Mouse (Mus musculus) limb, embryonic 13.5 days (tissue): ENCODE data around the gene Olfr9. TPM values are rescaled to one million over a fixed set of nuclear protein-coding genes. Genes with fewer than 3 reads are reported as not detected.
"Not testable (repeated sequence)": the region's sequence is repeated elsewhere in the genome, so short reads cannot be mapped to it uniquely, and the experiment has no call there.

Experiments
- ATAC-seq: fragments of 200-750 bp; cut with Nextera tagmentation; 2 replicates; pipeline ENCODE4 v1.8.0; 2017; ENCODE audit warnings: low read depth, moderate number of reproducible peaks, moderate TSS enrichment; ENCODE audit not compliant: low FRiP score
- H3K27ac ChIP-seq: fragments of 300-500 bp; sonication (generic); 2 replicates; pipeline ENCODE4 v1.5.1; 2015; ENCODE audit warnings: inconsistent platforms, mild to moderate bottlenecking, moderate library complexity
- H3K27me3 ChIP-seq: fragments of 300-500 bp; sonication (generic); 2 replicates; pipeline ENCODE4 v1.6.1; 2015; ENCODE audit warnings: mild to moderate bottlenecking, inconsistent platforms
- H3K36me3 ChIP-seq: fragments of 300-500 bp; sonication (generic); 2 replicates; pipeline ENCODE4 v1.6.1; 2015; ENCODE audit warnings: inconsistent platforms, mild to moderate bottlenecking, moderate library complexity
- H3K4me1 ChIP-seq: fragments of 300-500 bp; sonication (generic); 2 replicates; pipeline ENCODE4 v1.6.1; 2015; ENCODE audit warnings: inconsistent platforms
- H3K4me2 ChIP-seq: fragments of 300-500 bp; sonication (generic); replicated peaks from 2 replicates; pipeline ENCODE4 v1.6.1; 2015; ENCODE audit warnings: inconsistent platforms, mild to moderate bottlenecking, moderate library complexity
- H3K4me3 ChIP-seq: fragments of 300-500 bp; sonication (generic); 2 replicates; pipeline ENCODE4 v1.5.1; 2015; ENCODE audit warnings: moderate library complexity, mild to moderate bottlenecking, inconsistent platforms
- H3K9ac ChIP-seq: fragments of 300-500 bp; sonication (generic); 2 replicates; pipeline ENCODE4 v1.6.1; 2015; ENCODE audit warnings: mild to moderate bottlenecking, inconsistent platforms
- H3K9me3 ChIP-seq: fragments of 300-500 bp; sonication (generic); 2 replicates; pipeline ENCODE4 v1.6.1; 2016; ENCODE audit warnings: inconsistent platforms
- WGBS: fragments of 180-500 bp; shearing (Covaris S2); methylation state at CpG from one replicate; pipeline ENCODE4 v1.1.7; 2015; 5-methylcytosine and 5-hydroxymethylcytosine counted together
- polyA plus RNA-seq: library from polyadenylated mRNA; unstranded; fragments of >200 nt; fragmentation: Nextera tagmentation; extraction: Ambion mirVana; gene quantifications from 2 replicates; pipeline ENCODE4 v1.2.1, GENCODE M21; 2015

Gene Olfr9
- polyA plus RNA-seq = not detected in 2 replicates

DNA sequence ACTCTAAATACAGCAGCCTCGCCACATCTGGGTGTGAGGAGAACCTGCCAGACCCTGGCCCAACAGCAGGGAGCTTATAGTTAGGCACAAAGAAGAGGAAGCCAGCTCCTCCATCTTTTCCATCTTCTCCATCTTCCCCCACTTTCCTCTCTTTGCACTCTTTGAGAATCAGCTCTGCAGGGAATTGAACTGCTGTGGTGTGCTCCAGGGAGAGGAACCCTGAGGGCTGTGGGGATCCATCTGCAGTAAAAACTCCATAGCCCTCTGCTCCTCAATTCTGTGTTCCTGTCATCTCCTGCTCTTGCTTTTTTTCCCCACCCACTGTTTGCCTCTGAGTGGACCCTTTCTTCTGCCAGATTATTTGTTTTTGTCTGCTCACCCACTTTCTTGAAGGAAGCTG, at the start of gene Olfr9:
Gene Olfr9 (plus strand): TSS at position 301 of the 400 bp plus-strand sequence.
- ATAC-seq, H3K9me3 ChIP-seq, H3K4me2 ChIP-seq, H3K27ac ChIP-seq, H3K9ac ChIP-seq, H3K36me3 ChIP-seq, H3K4me1 ChIP-seq, H3K27me3 ChIP-seq, H3K4me3 ChIP-seq: not testable (repeated sequence)
- WGBS = 32% methylated on average over 1 of the region's 1 CpGs

DNA sequence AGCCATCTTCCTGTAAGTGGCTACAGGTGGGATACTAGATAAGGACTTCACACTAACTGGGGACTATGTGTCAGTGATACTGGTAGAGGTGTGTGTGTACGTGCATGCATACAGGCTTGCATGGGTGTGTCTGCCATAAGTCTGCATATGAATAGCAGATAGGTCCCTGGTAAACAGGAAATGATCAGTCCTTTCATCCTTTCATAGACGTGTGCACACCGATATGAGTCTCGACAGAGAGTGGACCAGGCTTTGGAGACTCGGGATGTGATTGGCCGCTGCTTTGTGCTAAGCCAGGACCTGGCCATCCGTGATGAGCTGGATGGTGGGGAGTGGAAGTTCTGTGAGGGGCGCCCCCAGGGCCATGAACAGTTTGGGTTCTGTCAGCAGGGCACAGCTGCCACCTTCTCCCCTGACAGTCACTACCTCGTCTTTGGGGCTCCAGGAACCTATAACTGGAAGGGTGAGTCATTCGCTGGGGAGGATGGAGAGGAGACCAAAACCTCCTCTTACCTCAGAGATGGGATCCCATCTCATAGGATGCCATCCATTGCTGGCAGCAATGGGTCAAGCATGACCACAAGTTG, 48.7 kb upstream of the Olfr9 start:
- H3K9ac ChIP-seq = no peak overlapping the region
- no peak for ATAC-seq
- no peaks in the 10 kb centered on the region for H3K9me3 ChIP-seq
- no peak overlapping the region for H3K4me2 ChIP-seq
- no peaks in the 10 kb centered on the region for H3K36me3 ChIP-seq
- no peak overlapping the region for H3K27ac ChIP-seq
- WGBS = 81% methylated on average over 10 of the region's 10 CpGs
- peaks cover 15% of the 10 kb centered on the region for H3K27me3 ChIP-seq
- H3K4me3 ChIP-seq = no peak overlapping the region
- H3K4me1 ChIP-seq = no peaks in the 10 kb centered on the region

DNA sequence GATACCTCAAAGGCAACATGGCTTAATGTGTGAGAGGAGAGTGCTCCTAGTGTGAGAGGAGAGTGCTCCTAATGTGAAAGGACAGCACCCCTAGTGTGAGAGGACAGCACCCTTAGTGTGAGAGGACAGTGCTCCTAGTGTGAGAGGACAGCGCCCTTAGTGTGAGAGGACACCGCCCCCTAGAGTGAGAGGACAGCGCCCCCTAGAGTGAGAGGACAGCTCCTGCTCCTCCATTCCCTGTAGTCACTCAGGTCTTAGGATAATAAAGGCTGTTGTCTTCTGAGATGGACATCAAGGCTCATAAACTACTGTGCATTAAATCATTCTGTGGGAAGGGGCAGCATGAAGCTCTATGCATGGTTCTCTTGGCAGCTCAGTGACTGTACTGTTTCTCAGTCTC, 43.6 kb upstream of the Olfr9 start:
- 23% methylated on average over 3 of the region's 3 CpGs for WGBS
- no peak overlapping the region for H3K4me3 ChIP-seq
- no peaks in the 10 kb centered on the region for H3K36me3 ChIP-seq
- H3K27ac ChIP-seq = no peak overlapping the region
- H3K4me2 ChIP-seq = no peak overlapping the region
- H3K27me3 ChIP-seq = no peaks in the 10 kb centered on the region
- no peak for ATAC-seq
- H3K9ac ChIP-seq = no peak overlapping the region
- H3K9me3 ChIP-seq = no peaks in the 10 kb centered on the region
- H3K4me1 ChIP-seq = no peaks in the 10 kb centered on the region

DNA sequence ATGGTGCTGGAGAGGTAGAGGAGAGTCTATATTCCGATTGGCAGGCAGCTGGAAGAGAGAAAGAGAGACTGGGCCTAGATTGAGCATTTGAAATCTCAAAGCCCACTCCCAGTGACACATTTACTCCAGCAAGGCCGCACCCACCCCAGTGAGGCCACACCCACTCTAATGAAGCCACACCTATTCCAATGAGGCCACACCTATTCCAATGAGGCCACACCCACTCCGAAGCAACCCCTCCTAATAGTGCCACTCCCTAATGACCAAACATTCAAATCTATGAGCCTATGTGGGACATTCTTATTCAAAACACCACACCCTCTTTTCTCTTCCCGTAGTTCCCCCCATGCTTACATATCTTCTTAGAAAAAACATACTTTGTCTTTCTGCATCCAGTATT, 41.7 kb upstream of the Olfr9 start:
- Histone ChIP-seq H3K36me3 (no peaks in the 10 kb centered on the region), H3K9me3 (no peaks in the 10 kb centered on the region), H3K4me1 (no peaks in the 10 kb centered on the region), H3K4me2 (no peak overlapping the region), H3K27ac (no peak overlapping the region), H3K4me3 (no peak overlapping the region), H3K27me3 (no peaks in the 10 kb centered on the region), H3K9ac (no peak overlapping the region)
- 90% methylated on average over 4 of the region's 4 CpGs for WGBS
- ATAC-seq = no peak

DNA sequence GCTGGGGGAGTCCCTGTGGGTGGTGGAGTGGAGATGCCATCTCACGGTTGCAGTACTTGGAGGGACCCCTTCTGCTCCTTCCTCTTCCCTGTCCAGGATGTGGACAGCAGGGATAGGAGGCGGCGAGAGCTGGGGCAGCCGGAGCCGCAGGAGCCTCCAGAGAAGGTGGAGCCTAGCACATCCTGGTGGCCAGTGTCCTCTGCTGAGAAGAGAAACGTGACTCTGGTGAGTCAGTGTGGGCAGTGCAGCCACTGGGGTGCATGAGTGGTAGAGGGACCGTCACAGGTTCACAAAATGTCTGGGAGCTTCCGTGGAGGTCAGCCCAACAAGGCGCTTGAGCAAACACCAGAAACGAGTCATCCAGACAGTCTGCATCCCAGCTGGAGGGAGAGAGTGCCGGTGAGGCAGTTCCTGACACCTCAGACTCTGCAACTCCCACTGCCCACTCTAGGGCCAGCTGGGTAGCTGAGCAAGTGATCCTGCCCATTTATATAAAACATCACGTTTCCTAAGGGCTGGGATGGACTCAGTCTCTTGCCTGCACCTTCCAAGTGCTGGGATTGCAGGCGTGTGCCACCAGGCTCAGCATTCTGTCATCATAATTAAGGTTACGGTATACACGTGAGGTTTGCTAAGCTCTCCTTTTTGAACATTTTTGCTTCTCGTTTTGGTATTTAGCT, 38.9 kb upstream of the Olfr9 start:
- H3K27me3 ChIP-seq = no peaks in the 10 kb centered on the region
- H3K4me2 ChIP-seq = no peak overlapping the region
- ATAC-seq = no peak
- no peak overlapping the region for H3K27ac ChIP-seq
- H3K4me1 ChIP-seq = no peaks in the 10 kb centered on the region
- no peak overlapping the region for H3K4me3 ChIP-seq
- 66% methylated on average over 16 of the region's 16 CpGs for WGBS
- no peak overlapping the region for H3K9ac ChIP-seq
- no peaks in the 10 kb centered on the region for H3K9me3 ChIP-seq
- no peaks in the 10 kb centered on the region for H3K36me3 ChIP-seq

DNA sequence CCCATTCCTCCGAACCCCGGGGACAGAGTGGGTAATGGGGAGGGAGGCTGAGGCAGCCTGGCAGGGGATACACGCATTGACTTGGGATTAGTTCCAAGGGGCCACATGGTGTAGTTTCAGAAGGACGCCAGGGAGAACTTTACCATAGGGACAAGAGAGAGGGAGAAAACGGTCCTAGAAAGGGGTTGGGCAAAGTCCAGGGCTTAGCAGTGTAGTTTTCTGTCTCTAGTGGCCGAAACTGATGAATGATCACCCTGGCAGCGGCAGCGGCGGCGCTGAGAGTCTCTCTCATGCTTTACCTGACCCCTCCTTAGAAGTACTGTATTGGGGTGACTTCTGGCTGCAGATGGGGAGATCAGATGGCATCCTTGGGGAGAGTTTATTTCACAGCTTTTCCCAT, 30.9 kb upstream of the Olfr9 start:
- Histone ChIP-seq H3K36me3 (no peaks in the 10 kb centered on the region), H3K27me3 (peaks cover 6% of the 10 kb centered on the region; the same call in 1 of the 2 replicates), H3K4me2 (no peak overlapping the region), H3K9me3 (no peaks in the 10 kb centered on the region), H3K4me3 (no peak overlapping the region), H3K4me1 (no peaks in the 10 kb centered on the region; the same call in 1 of the 2 replicates), H3K9ac (no peak overlapping the region), H3K27ac (no peak overlapping the region)
- WGBS = 78% methylated on average over 10 of the region's 10 CpGs
- ATAC-seq = no peak

DNA sequence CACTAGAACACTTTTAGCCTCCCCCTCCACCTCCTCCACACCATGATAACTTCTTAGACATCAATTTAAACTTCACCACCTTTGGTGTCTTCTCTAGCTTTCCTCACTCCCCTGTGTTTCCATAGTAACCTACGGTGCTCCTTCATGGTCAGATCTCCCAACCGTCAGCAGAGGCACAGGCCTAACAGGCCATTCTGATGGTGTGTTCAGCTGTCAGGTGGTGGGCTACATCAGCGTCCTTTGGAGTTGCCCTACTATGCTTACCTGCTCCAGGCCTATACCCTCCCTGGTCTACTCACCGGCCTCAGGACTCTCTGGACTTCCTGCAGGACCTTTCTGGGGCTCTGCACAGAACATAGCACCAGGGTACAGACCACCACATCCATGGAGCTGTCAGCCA, 29.1 kb upstream of the Olfr9 start:
- Histone ChIP-seq H3K4me3 (no peak overlapping the region), H3K4me1 (no peaks in the 10 kb centered on the region; the same call in 1 of the 2 replicates), H3K27ac (no peak overlapping the region), H3K9me3 (no peaks in the 10 kb centered on the region), H3K9ac (no peak overlapping the region), H3K27me3 (peaks cover 6% of the 10 kb centered on the region; the same call in 1 of the 2 replicates), H3K36me3 (no peaks in the 10 kb centered on the region), H3K4me2 (no peak overlapping the region)
- 75% methylated on average over 4 of the region's 4 CpGs for WGBS
- no peak for ATAC-seq

DNA sequence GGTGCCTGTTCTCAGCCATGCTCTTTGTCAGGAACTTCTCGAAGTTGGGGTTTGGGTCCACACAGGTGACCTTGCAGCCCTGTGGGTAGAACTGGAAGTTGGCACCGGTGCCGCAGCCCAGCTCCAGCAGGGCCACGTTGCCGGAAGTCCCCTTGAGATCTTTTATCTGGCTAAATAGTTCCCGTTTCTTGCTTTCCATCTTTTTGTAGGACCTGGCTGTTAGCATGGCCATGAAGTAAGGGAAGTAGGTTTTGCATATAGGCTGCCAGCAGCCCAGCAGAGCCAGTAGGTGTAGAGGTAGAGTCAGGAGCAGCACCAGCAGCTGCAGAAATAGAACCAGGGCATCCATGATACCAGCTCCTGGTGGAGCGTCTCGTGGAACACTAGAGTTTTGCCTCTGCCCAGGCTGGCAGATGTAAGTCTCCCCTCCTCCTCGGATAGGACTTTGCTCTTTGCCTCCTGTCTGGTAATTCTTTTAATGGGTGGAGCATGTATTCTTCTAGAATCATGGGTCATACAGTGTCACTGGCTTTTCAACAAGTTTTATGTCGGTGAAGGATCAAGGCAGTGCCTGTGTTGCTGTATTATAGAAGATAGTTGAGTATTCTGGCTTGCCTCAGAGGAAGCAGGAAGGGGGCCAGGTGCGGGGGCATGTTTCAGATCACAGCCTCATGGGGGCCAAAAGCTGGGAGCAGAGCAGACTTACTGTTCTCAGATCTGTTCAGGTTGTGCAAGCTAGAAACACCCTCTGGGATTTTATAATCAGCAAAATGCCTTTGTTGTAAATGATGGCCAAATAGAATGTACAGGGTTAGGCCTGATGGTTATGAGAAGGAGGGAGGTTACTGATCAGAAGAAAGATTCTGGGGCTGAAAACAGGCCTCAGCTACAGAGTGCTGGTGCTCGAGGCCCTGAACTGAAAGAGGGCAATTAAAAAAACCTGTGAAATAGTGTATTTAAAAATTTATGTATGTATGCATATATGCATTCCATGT, 28.3 kb upstream of the Olfr9 start, which contains the start of gene Mettl7b:
Gene Mettl7b (minus strand): TSS at position 399 of the 995 bp plus-strand sequence.
- no peaks in the 10 kb centered on the region for H3K36me3 ChIP-seq
- no peak within 1 kb of the TSS for H3K4me3 ChIP-seq
- H3K4me1 ChIP-seq = no peaks in the 10 kb centered on the region; the same call in 1 of the 2 replicates
- ATAC-seq = no peak
- H3K9ac ChIP-seq = no peak within 1 kb of the TSS
- H3K27ac ChIP-seq = no peak within 1 kb of the TSS
- H3K9me3 ChIP-seq = no peaks in the 10 kb centered on the region
- no peak within 1 kb of the TSS for H3K4me2 ChIP-seq
- H3K27me3 ChIP-seq = peaks cover 6% of the 10 kb centered on the region; the same call in 1 of the 2 replicates
- 78% methylated on average over 12 of the region's 12 CpGs for WGBS

DNA sequence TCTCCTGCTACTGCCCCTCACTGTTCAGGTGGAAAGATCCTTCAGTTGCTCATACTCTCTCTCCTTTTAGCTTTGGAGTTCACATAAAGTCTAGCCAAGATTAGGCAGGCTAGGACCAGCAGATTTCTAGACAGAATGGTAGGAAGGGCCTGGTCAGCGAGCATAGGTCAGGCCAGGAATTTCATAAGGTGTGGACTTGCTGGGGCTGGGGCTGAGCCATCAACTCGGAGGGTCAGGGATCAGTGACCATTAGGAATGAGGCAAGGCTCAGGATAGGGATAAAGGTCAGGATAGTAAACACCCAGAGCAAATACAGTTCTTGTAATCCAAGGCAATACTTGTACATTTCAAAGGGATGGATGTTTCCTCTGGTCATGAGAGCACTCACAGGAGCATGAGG, 24.3 kb upstream of the Olfr9 start:
- Histone ChIP-seq H3K27ac (no peak overlapping the region), H3K9me3 (no peaks in the 10 kb centered on the region), H3K4me2 (no peak overlapping the region), H3K27me3 (no peaks in the 10 kb centered on the region), H3K4me3 (no peak overlapping the region), H3K36me3 (no peaks in the 10 kb centered on the region), H3K4me1 (no peaks in the 10 kb centered on the region; the same call in 1 of the 2 replicates), H3K9ac (no peak overlapping the region)
- 65% methylated on average over 2 of the region's 2 CpGs for WGBS
- no peak for ATAC-seq

DNA sequence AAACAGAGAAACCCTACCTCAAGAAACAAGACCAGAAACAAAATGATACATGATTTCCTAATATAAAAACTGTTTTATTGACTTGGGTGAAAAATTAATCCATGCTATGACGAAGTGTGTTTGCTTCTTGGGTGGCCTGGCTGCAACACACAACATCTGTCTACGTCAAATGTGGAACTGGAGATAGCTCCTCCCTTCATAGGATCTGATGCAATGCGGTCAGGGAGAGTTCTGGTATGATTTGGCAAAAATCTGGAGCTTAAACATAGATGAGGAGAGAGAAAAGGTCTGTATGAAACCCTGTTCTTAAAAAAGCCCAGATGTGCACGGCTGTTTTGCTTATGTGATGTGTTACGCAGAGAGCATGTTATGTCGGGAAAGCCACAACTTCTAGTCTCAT, 23.4 kb upstream of the Olfr9 start:
- H3K27ac ChIP-seq = no peak overlapping the region
- no peak for ATAC-seq
- H3K4me1 ChIP-seq = no peaks in the 10 kb centered on the region; the same call in 1 of the 2 replicates
- H3K4me3 ChIP-seq = no peak overlapping the region
- WGBS = 87% methylated on average over 6 of the region's 6 CpGs
- H3K36me3 ChIP-seq = no peaks in the 10 kb centered on the region
- no peaks in the 10 kb centered on the region for H3K9me3 ChIP-seq
- no peaks in the 10 kb centered on the region for H3K27me3 ChIP-seq
- H3K4me2 ChIP-seq = no peak overlapping the region
- H3K9ac ChIP-seq = no peak overlapping the region

DNA sequence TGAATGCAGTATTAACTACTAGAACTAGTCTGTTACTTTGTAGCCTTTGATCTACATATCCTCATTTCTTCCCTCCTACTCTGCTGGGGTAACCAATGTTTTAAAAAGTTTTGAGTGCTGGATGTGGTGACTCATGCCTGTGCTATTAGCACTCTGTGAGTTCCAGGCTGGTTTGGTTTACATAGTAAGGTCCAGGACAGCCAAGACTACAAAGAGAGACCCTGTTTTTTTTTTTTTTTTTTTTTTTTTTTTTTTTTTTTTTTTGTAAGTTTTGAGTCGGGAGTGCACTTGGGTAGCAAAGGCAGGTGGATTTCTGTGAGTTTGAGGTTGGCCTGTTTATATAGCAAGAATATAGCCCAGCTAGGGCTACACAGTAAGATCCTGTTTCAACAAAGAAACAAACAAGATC, 20.9 kb upstream of the Olfr9 start:
- no peaks in the 10 kb centered on the region for H3K4me1 ChIP-seq
- no peak overlapping the region for H3K27ac ChIP-seq
- WGBS = 9% methylated on average over 1 of the region's 1 CpGs
- no peaks in the 10 kb centered on the region for H3K36me3 ChIP-seq
- no peak overlapping the region for H3K4me3 ChIP-seq
- no peaks in the 10 kb centered on the region for H3K27me3 ChIP-seq
- no peak overlapping the region for H3K9ac ChIP-seq
- no peaks in the 10 kb centered on the region for H3K9me3 ChIP-seq
- no peak for ATAC-seq
- no peak overlapping the region for H3K4me2 ChIP-seq

DNA sequence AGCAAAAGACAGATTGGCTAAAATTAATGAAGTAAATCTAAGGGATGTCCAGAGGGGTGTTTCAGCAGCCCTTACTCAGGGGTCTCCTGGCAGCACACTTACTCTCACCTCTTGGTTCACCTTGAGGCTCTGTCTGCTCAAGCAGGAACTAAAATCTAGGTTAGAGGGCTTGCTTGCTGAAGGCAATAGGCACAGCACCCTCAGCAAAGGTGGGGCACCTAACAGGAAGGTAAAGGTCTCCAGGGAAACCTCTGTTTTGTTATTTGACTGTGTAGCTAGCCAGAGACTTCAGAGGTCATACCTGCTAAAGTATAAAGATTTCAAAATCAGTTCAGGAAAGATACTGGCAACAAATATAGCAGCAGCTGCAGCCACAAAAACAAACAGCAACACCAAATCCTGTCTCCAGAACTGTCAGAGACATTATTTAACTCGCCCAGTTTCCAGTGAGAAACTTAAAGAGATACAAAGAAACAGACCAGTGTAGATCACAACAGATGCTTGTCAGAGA, 18.4 kb upstream of the Olfr9 start:
- ATAC-seq = no peak
- H3K27ac ChIP-seq = no peak overlapping the region
- 57% methylated on average over 1 of the region's 1 CpGs for WGBS

More for the DNA sequence above, 18.4 kb upstream of the Olfr9 start:
- H3K36me3 ChIP-seq = no peaks in the 10 kb centered on the region
- H3K4me1 ChIP-seq = no peaks in the 10 kb centered on the region
- no peaks in the 10 kb centered on the region for H3K27me3 ChIP-seq
- H3K9me3 ChIP-seq = no peaks in the 10 kb centered on the region
- H3K9ac ChIP-seq = no peak overlapping the region
- no peak overlapping the region for H3K4me2 ChIP-seq
- no peak overlapping the region for H3K4me3 ChIP-seq
